Mouse (Mus musculus): ENCODE data around the gene Stxbp3. TPM values are rescaled to one million over a fixed set of nuclear protein-coding genes. Genes with fewer than 3 reads are reported as not detected.
A peak's percentile ranks its signal among the peaks of the same experiment; 100 is the strongest.

Stxbp3 gene
- polyA plus RNA-seq, 1 experiment from 2014 or later: 35.3 TPM

DNA sequence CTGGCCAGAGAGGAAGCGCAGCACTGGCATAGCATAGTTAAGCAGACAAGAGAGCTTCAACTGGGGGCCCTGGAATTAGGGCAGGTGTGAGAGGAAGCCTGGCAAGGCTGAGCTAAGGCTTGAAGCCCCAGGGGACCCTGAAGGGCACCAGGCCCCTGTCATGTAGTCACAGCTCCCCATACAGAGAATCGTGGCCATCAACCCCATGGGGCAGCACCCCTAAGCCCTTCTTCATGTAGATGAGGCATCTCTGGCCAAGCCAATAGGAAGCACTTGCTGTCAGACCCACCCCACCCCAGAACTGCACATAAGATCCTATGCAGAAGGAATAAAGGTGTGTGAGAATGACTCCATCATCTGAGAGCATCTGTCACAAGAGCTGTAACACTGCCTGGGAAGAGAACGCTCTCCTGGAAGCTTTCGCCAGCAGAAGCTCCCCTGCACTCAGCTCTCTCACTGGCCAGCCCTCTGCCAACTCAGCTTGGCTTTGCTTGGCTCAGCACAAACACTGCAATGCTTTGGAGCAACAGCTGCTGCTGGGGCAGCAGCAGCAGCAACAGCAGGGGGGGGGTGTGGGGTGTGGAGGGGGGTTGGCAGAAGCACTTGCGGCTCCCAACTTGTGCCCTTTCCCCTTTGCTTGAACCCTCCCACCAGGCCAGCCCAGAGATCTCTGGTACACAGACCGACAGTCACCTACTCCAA lies 11.8 kb upstream of the Stxbp3 start:
- peaks cover 10% of the 10 kb centered on the region; the same call in 1 of the 2 replicates for H3K4me1 ChIP-seq (ENCODE audit: control insufficient read depth, insufficient read depth, low read length)
- H3K9me3 ChIP-seq (ENCODE audit: control insufficient read depth, low read length): no peaks in the 10 kb centered on the region
- H3K4me2 ChIP-seq (ENCODE audit: low read depth, low read length): no peak overlapping the region
- WGBS: 52% methylated on average over 6 of the region's 6 CpGs
- ATAC-seq (ENCODE audit: low read depth) (no peak), DNase-seq (ENCODE audit: low spot score) (peak; percentile 67)
- H3K36me3 ChIP-seq (ENCODE audit: control insufficient read depth, insufficient read depth, low read length): no peaks in the 10 kb centered on the region
- H3K9ac ChIP-seq (ENCODE audit: low read depth, low read length): no peak overlapping the region
- H3K27ac ChIP-seq (replicated peaks; ENCODE audit: low read depth, low read length): no peak overlapping the region
- H3K27me3 ChIP-seq (replicated peaks; ENCODE audit: control insufficient read depth, insufficient read depth, low read length): no peaks in the 10 kb centered on the region
- no peak overlapping the region for H3K4me3 ChIP-seq (ENCODE audit: low read depth, low read length)

GRCm38 (mm10) chr3:108851554-108851953 lies 11.2 kb upstream of the Stxbp3 start:
- no peak for ATAC-seq (ENCODE audit: low read depth)
- DNase-seq (ENCODE audit: low spot score): no peak
- Histone ChIP-seq H3K4me1 (ENCODE audit: control insufficient read depth, insufficient read depth, low read length) (peaks cover 10% of the 10 kb centered on the region; the same call in 1 of the 2 replicates), H3K4me2 (ENCODE audit: low read depth, low read length) (no peak overlapping the region), H3K27ac (replicated peaks; ENCODE audit: low read depth, low read length) (no peak overlapping the region), H3K9ac (ENCODE audit: low read depth, low read length) (no peak overlapping the region), H3K36me3 (ENCODE audit: control insufficient read depth, insufficient read depth, low read length) (no peaks in the 10 kb centered on the region), H3K9me3 (ENCODE audit: control insufficient read depth, low read length) (no peaks in the 10 kb centered on the region), H3K27me3 (replicated peaks; ENCODE audit: control insufficient read depth, insufficient read depth, low read length) (no peaks in the 10 kb centered on the region), H3K4me3 (ENCODE audit: low read depth, low read length) (no peak overlapping the region)
- 70% methylated on average over 3 of the region's 3 CpGs for WGBS

DNA sequence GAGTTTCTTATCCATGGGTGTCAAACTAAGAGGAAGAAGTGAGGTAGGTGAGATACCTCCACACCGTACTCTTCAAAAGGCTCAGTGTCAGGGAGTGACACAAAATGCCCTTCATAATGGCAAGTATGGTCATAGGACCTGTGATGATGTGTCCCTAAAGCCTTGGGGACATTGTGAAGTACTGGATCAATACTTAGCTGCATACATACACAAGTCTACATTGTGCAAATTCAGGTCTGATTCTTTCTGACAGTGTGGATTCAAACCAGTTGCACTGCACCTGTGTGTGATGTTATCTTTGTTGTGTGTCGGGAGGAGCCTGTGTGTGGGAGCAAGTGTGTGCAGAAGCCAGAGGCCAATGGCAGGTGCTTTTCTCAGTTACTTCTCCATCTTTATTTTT lies 10.7 kb upstream of the Stxbp3 start:
- DNase-seq (ENCODE audit: low spot score): no peak
- Histone ChIP-seq H3K4me1 (ENCODE audit: control insufficient read depth, insufficient read depth, low read length) (peaks cover 8% of the 10 kb centered on the region; the same call in 1 of the 2 replicates), H3K27ac (replicated peaks; ENCODE audit: low read depth, low read length) (no peak overlapping the region), H3K9me3 (ENCODE audit: control insufficient read depth, low read length) (no peaks in the 10 kb centered on the region), H3K9ac (ENCODE audit: low read depth, low read length) (no peak overlapping the region), H3K36me3 (ENCODE audit: control insufficient read depth, insufficient read depth, low read length) (no peaks in the 10 kb centered on the region), H3K4me3 (ENCODE audit: low read depth, low read length) (no peak overlapping the region), H3K4me2 (ENCODE audit: low read depth, low read length) (no peak overlapping the region), H3K27me3 (replicated peaks; ENCODE audit: control insufficient read depth, insufficient read depth, low read length) (no peaks in the 10 kb centered on the region)
- 75% methylated on average over 2 of the region's 2 CpGs for WGBS
- no peak for ATAC-seq (ENCODE audit: low read depth)

DNA sequence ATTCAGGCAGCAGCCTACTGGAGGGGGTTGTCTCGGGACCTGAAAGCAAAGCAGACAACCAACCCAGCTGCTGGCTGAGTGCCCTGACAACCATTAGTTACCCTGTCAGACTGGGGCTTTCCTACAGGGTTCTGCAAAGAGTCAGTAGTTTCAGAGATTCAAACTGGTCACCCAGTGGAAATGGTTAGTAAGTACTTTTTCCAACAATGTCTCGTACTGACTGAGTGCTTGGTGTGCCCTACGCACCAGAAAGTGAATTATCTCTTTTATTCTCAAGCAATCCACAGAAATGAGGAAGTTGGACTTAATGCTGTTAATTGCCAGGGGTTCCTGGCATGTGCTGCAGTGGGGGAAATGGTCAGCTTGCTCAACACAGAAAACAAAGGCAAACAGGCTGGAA lies 10.2 kb upstream of the Stxbp3 start:
- DNase-seq (ENCODE audit: low spot score) (peak; percentile 48), ATAC-seq (ENCODE audit: low read depth) (no peak)
- H3K9ac ChIP-seq (ENCODE audit: low read depth, low read length): no peak overlapping the region
- H3K27ac ChIP-seq (replicated peaks; ENCODE audit: low read depth, low read length): no peak overlapping the region
- no peaks in the 10 kb centered on the region for H3K9me3 ChIP-seq (ENCODE audit: control insufficient read depth, low read length)
- peaks cover 3% of the 10 kb centered on the region; the same call in 1 of the 2 replicates for H3K4me1 ChIP-seq (ENCODE audit: control insufficient read depth, insufficient read depth, low read length)
- H3K4me2 ChIP-seq (ENCODE audit: low read depth, low read length): no peak overlapping the region
- no peaks in the 10 kb centered on the region for H3K36me3 ChIP-seq (ENCODE audit: control insufficient read depth, insufficient read depth, low read length)
- H3K4me3 ChIP-seq (ENCODE audit: low read depth, low read length): no peak overlapping the region
- 52% methylated on average over 3 of the region's 3 CpGs for WGBS
- no peaks in the 10 kb centered on the region for H3K27me3 ChIP-seq (replicated peaks; ENCODE audit: control insufficient read depth, insufficient read depth, low read length)

GRCm38 (mm10) chr3:108846616-108847015 lies 6.3 kb upstream of the Stxbp3 start:
- Histone ChIP-seq H3K9me3 (ENCODE audit: control insufficient read depth, low read length) (no peaks in the 10 kb centered on the region), H3K4me2 (ENCODE audit: low read depth, low read length) (no peak overlapping the region), H3K4me3 (ENCODE audit: low read depth, low read length) (no peak overlapping the region), H3K36me3 (ENCODE audit: control insufficient read depth, insufficient read depth, low read length) (no peaks in the 10 kb centered on the region), H3K27ac (replicated peaks; ENCODE audit: low read depth, low read length) (no peak overlapping the region), H3K27me3 (replicated peaks; ENCODE audit: control insufficient read depth, insufficient read depth, low read length) (no peaks in the 10 kb centered on the region), H3K4me1 (ENCODE audit: control insufficient read depth, insufficient read depth, low read length) (no peaks in the 10 kb centered on the region), H3K9ac (ENCODE audit: low read depth, low read length) (no peak overlapping the region)
- WGBS: 73% methylated on average over 3 of the region's 3 CpGs
- ATAC-seq (ENCODE audit: low read depth): no peak
- no peak for DNase-seq (ENCODE audit: low spot score)

DNA sequence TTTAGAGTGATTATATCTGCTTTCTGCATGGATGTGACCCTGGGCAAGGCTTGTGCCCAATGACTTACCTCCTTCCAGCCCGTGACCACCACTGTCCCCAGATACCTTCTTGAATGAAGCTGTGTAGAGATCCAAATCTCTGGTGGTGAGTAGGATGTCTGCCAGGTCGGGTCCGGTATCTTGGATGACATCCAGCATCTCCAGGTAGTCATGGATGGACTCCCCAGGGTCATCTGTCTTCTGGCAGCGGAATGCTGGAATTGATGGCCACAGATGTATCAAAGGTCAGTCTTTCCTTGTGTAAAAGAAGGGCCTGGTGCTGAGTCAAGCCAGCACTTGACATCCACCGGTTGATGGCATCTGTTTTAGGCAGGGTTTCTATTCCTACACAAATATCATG lies 4.2 kb upstream of the Stxbp3 start:
- no peaks in the 10 kb centered on the region for H3K36me3 ChIP-seq (ENCODE audit: control insufficient read depth, insufficient read depth, low read length)
- WGBS: 75% methylated on average over 5 of the region's 5 CpGs
- H3K4me2 ChIP-seq (ENCODE audit: low read depth, low read length): no peak overlapping the region
- no peak overlapping the region for H3K9ac ChIP-seq (ENCODE audit: low read depth, low read length)
- H3K9me3 ChIP-seq (ENCODE audit: control insufficient read depth, low read length): no peaks in the 10 kb centered on the region
- no peak for DNase-seq (ENCODE audit: low spot score)
- ATAC-seq (ENCODE audit: low read depth): no peak
- no peak overlapping the region for H3K4me3 ChIP-seq (ENCODE audit: low read depth, low read length)
- no peak overlapping the region for H3K27ac ChIP-seq (replicated peaks; ENCODE audit: low read depth, low read length)
- no peaks in the 10 kb centered on the region for H3K4me1 ChIP-seq (ENCODE audit: control insufficient read depth, insufficient read depth, low read length)
- no peaks in the 10 kb centered on the region for H3K27me3 ChIP-seq (replicated peaks; ENCODE audit: control insufficient read depth, insufficient read depth, low read length)

DNA sequence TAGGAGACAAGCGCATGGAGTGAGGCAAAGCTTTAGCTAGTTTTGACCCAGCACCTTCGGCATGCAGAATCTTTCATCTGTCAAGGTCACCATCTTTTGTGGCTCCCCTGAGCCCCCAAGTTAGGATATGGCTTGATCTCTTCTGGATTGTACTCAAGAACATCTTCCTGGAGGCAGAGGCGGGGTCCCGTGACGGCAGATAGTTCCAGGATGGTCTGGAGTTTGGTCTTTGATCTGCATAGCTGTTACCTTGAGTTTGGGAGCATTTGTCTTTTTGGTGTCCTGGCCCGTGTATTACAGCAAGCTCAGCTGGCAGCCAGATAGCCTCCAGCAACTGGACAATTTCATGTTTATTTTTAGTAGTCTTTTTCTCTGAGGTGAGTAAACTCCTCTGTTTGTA lies 3.7 kb upstream of the Stxbp3 start:
- H3K4me1 ChIP-seq (ENCODE audit: control insufficient read depth, insufficient read depth, low read length): peaks cover 3% of the 10 kb centered on the region

DNA sequence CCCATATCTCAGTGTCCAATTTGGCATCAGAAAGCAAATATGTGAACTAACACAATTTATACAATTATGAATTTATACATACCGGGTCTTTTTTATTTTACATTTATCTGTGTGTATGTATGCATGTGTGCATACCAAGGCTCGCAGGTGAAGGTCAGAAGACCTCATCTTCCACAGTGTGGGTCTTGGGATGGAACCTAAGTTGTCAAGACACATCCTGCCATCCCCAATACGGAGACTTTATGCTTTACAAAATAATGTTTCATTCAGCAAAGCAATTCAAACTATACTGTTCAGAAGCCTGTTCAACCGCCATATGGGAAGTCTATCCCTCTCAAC lies 359 bp upstream of the Stxbp3 start:
- H3K4me3 ChIP-seq (ENCODE audit: low read depth, low read length): peak overlapping the region; percentile 89; the same call in 1 of the 2 replicates
- H3K4me2 ChIP-seq (ENCODE audit: low read depth, low read length): no peak overlapping the region
- no peaks in the 10 kb centered on the region for H3K9me3 ChIP-seq (ENCODE audit: control insufficient read depth, low read length)
- no peak overlapping the region for H3K9ac ChIP-seq (ENCODE audit: low read depth, low read length)
- DNase-seq (ENCODE audit: low spot score): no peak
- peaks cover 17% of the 10 kb centered on the region for H3K4me1 ChIP-seq (ENCODE audit: control insufficient read depth, insufficient read depth, low read length)
- WGBS: 51% methylated on average over 4 of the region's 4 CpGs
- H3K27ac ChIP-seq (replicated peaks; ENCODE audit: low read depth, low read length): no peak overlapping the region
- ATAC-seq (ENCODE audit: low read depth): peak; percentile 27
- no peaks in the 10 kb centered on the region for H3K27me3 ChIP-seq (replicated peaks; ENCODE audit: control insufficient read depth, insufficient read depth, low read length)
- 0 out of 2 replicates have a peak, but pooled peaks cover 3% of the 10 kb centered on the region for H3K36me3 ChIP-seq (ENCODE audit: control insufficient read depth, insufficient read depth, low read length)

More for the DNA sequence above, 3.7 kb upstream of the Stxbp3 start:
- Histone ChIP-seq H3K27ac (replicated peaks; ENCODE audit: low read depth, low read length) (no peak overlapping the region), H3K9me3 (ENCODE audit: control insufficient read depth, low read length) (no peaks in the 10 kb centered on the region), H3K9ac (ENCODE audit: low read depth, low read length) (no peak overlapping the region), H3K36me3 (ENCODE audit: control insufficient read depth, insufficient read depth, low read length) (no peaks in the 10 kb centered on the region), H3K4me2 (ENCODE audit: low read depth, low read length) (no peak overlapping the region), H3K27me3 (replicated peaks; ENCODE audit: control insufficient read depth, insufficient read depth, low read length) (no peaks in the 10 kb centered on the region), H3K4me3 (ENCODE audit: low read depth, low read length) (no peak overlapping the region)
- ATAC-seq (ENCODE audit: low read depth): no peak
- no peak for DNase-seq (ENCODE audit: low spot score)
- WGBS: 80% methylated on average over 6 of the region's 6 CpGs

- H3K27me3 ChIP-seq (replicated peaks; ENCODE audit: control insufficient read depth, insufficient read depth, low read length): no peaks in the 10 kb centered on the region
- WGBS: 5% methylated on average over 8 of the region's 8 CpGs
Observed at GRCm38 (mm10) chr3:108839647-108839999, 703 bp downstream of the Stxbp3 start.

More at GRCm38 (mm10) chr3:108839647-108839999, 703 bp downstream of the Stxbp3 start:
- Histone ChIP-seq H3K4me2 (ENCODE audit: low read depth, low read length) (peak overlapping the region; percentile 59), H3K4me3 (ENCODE audit: low read depth, low read length) (peak overlapping the region; percentile 89), H3K36me3 (ENCODE audit: control insufficient read depth, insufficient read depth, low read length) (0 out of 2 replicates have a peak, but pooled peaks cover 3% of the 10 kb centered on the region), H3K9ac (ENCODE audit: low read depth, low read length) (peak overlapping the region; percentile 80), H3K27ac (replicated peaks; ENCODE audit: low read depth, low read length) (peak overlapping the region; percentile 88), H3K4me1 (ENCODE audit: control insufficient read depth, insufficient read depth, low read length) (peaks cover 17% of the 10 kb centered on the region), H3K9me3 (ENCODE audit: control insufficient read depth, low read length) (no peaks in the 10 kb centered on the region)
- no peak for ATAC-seq (ENCODE audit: low read depth)
- DNase-seq (ENCODE audit: low spot score): no peak

Data from embryonic facial prominence, embryonic 14.5 days (tissue).